Mouse (Mus musculus): ENCODE measurements around the gene Arhgdig. TPM values are rescaled to one million over a fixed set of nuclear protein-coding genes. Genes with fewer than 3 reads are reported as not detected.
"Not testable (repeated sequence)": the region's sequence is repeated elsewhere in the genome, so short reads cannot be mapped to it uniquely, and the experiment has no call there.

Gene Arhgdig
- polyA plus RNA-seq, 1 experiment from 2014 or later = 7.2 TPM

GRCm38 (mm10) chr17:26203321-26203811, 4.2 kb downstream of the Arhgdig start:
- peaks cover 79% of the 10 kb centered on the region for H3K27me3 ChIP-seq (replicated peaks)
- WGBS = 2% methylated on average over 30 of the region's 30 CpGs
- ATAC-seq (ENCODE audit: insufficient number of reproducible peaks, low FRiP score) = no peak

GRCm38 (mm10) chr17:26202737-26203136, 4.8 kb downstream of the Arhgdig start, which contains the start of gene Rgs11:
Gene Rgs11, plus strand, starts transcription at chr17:26202951.
- Histone ChIP-seq H3K27me3 (replicated peaks) (peaks cover 74% of the 10 kb centered on the region), H3K27ac (ENCODE audit: poor library complexity, severe bottlenecking) (no peak within 1 kb of the TSS), H3K9me3 (replicated peaks) (no peaks in the 10 kb centered on the region), H3K4me2 (peak within 1 kb of the TSS; percentile 98), H3K36me3 (peaks cover 5% of the 10 kb centered on the region; the same call in 1 of the 2 replicates), H3K9ac (peak within 1 kb of the TSS; percentile 25), H3K4me1 (replicated peaks) (peaks cover 15% of the 10 kb centered on the region), H3K4me3 (peak within 1 kb of the TSS; percentile 55)
- WGBS = 2% methylated on average over 22 of the region's 22 CpGs
- no peak for ATAC-seq (ENCODE audit: insufficient number of reproducible peaks, low FRiP score)

More at GRCm38 (mm10) chr17:26203321-26203811, 4.2 kb downstream of the Arhgdig start:
- Histone ChIP-seq H3K9me3 (replicated peaks) (no peaks in the 10 kb centered on the region), H3K4me1 (replicated peaks) (peaks cover 15% of the 10 kb centered on the region), H3K36me3 (no peaks in the 10 kb centered on the region), H3K4me3 (peak overlapping the region; percentile 55), H3K4me2 (peak overlapping the region; percentile 98), H3K9ac (peak overlapping the region; percentile 25), H3K27ac (ENCODE audit: poor library complexity, severe bottlenecking) (no peak overlapping the region)

GRCm38 (mm10) chr17:26201998-26202397, 5.6 kb downstream of the Arhgdig start:
- no peak overlapping the region for H3K4me3 ChIP-seq
- H3K9me3 ChIP-seq (replicated peaks) = no peaks in the 10 kb centered on the region
- peaks cover 71% of the 10 kb centered on the region for H3K27me3 ChIP-seq (replicated peaks)
- no peak overlapping the region for H3K9ac ChIP-seq
- H3K4me1 ChIP-seq (replicated peaks) = peaks cover 15% of the 10 kb centered on the region
- no peak for ATAC-seq (ENCODE audit: insufficient number of reproducible peaks, low FRiP score)
- H3K36me3 ChIP-seq = peaks cover 12% of the 10 kb centered on the region; the same call in 1 of the 2 replicates
- H3K27ac ChIP-seq (ENCODE audit: poor library complexity, severe bottlenecking) = no peak overlapping the region
- H3K4me2 ChIP-seq = 0 out of 2 replicates have a peak overlapping the region, but pooled peaks have one; percentile 98

GRCm38 (mm10) chr17:26200831-26201705, 6.5 kb downstream of the Arhgdig start:
- Histone ChIP-seq H3K4me1 (replicated peaks) (peaks cover 15% of the 10 kb centered on the region), H3K4me2 (peak overlapping the region; percentile 86), H3K36me3 (peaks cover 20% of the 10 kb centered on the region), H3K27me3 (replicated peaks) (peaks cover 71% of the 10 kb centered on the region), H3K9me3 (replicated peaks) (no peaks in the 10 kb centered on the region), H3K4me3 (peak overlapping the region; percentile 63), H3K9ac (peak overlapping the region; percentile 58), H3K27ac (ENCODE audit: poor library complexity, severe bottlenecking) (no peak overlapping the region)
- peak; percentile 42; the same call in 1 of the 2 replicates for ATAC-seq (ENCODE audit: insufficient number of reproducible peaks, low FRiP score)
- 3% methylated on average over 92 of the region's 92 CpGs for WGBS

GRCm38 (mm10) chr17:26198892-26199291, 8.7 kb downstream of the Arhgdig start, which contains the start of gene Pdia2:
Gene Pdia2, minus strand, starts transcription at chr17:26199087.
- 0 out of 2 replicates have a peak within 1 kb of the TSS, but pooled peaks have one; percentile 5 for H3K4me2 ChIP-seq

GRCm38 (mm10) chr17:26192481-26193190, 14.9 kb downstream of the Arhgdig start:
- Histone ChIP-seq H3K4me2 (no peak overlapping the region), H3K27me3 (replicated peaks) (no peaks in the 10 kb centered on the region), H3K27ac (ENCODE audit: poor library complexity, severe bottlenecking) (no peak overlapping the region), H3K36me3 (peaks cover 94% of the 10 kb centered on the region), H3K9ac (no peak overlapping the region), H3K4me3 (no peak overlapping the region), H3K4me1 (replicated peaks) (no peaks in the 10 kb centered on the region), H3K9me3 (replicated peaks) (no peaks in the 10 kb centered on the region)
- WGBS = 95% methylated on average over 15 of the region's 15 CpGs
- no peak for ATAC-seq (ENCODE audit: insufficient number of reproducible peaks, low FRiP score)

More at GRCm38 (mm10) chr17:26198892-26199291, 8.7 kb downstream of the Arhgdig start, which contains the start of gene Pdia2:
- Histone ChIP-seq H3K4me1 (replicated peaks) (peaks cover 15% of the 10 kb centered on the region), H3K4me3 (no peak within 1 kb of the TSS), H3K9me3 (replicated peaks) (no peaks in the 10 kb centered on the region), H3K36me3 (peaks cover 41% of the 10 kb centered on the region), H3K27me3 (replicated peaks) (peaks cover 51% of the 10 kb centered on the region), H3K9ac (no peak within 1 kb of the TSS), H3K27ac (ENCODE audit: poor library complexity, severe bottlenecking) (no peak within 1 kb of the TSS)
- no peak for ATAC-seq (ENCODE audit: insufficient number of reproducible peaks, low FRiP score)
- WGBS = 56% methylated on average over 4 of the region's 4 CpGs

- not testable (repeated sequence) for H3K9ac ChIP-seq; H3K27ac ChIP-seq (ENCODE audit: poor library complexity, severe bottlenecking); H3K4me1 ChIP-seq (replicated peaks); H3K4me2 ChIP-seq; ATAC-seq (ENCODE audit: insufficient number of reproducible peaks, low FRiP score); H3K9me3 ChIP-seq (replicated peaks); H3K4me3 ChIP-seq; H3K27me3 ChIP-seq (replicated peaks)
- WGBS = 89% methylated on average over 7 of the region's 7 CpGs
- peaks cover 93% of the 10 kb centered on the region for H3K36me3 ChIP-seq
Observed at GRCm38 (mm10) chr17:26191486-26191885, 16.1 kb downstream of the Arhgdig start.

GRCm38 (mm10) chr17:26188091-26188805, 19.3 kb downstream of the Arhgdig start:
- Histone ChIP-seq H3K9me3 (replicated peaks) (no peaks in the 10 kb centered on the region), H3K4me2 (no peak overlapping the region), H3K27me3 (replicated peaks) (no peaks in the 10 kb centered on the region), H3K36me3 (peaks cover 92% of the 10 kb centered on the region), H3K27ac (ENCODE audit: poor library complexity, severe bottlenecking) (no peak overlapping the region), H3K4me3 (no peak overlapping the region), H3K9ac (no peak overlapping the region), H3K4me1 (replicated peaks) (no peaks in the 10 kb centered on the region)
- no peak for ATAC-seq (ENCODE audit: insufficient number of reproducible peaks, low FRiP score)
- WGBS = 93% methylated on average over 11 of the region's 11 CpGs

GRCm38 (mm10) chr17:26187592-26187991, 20.0 kb downstream of the Arhgdig start:
- Histone ChIP-seq H3K4me2 (no peak overlapping the region), H3K36me3 (peaks cover 92% of the 10 kb centered on the region), H3K9me3 (replicated peaks) (no peaks in the 10 kb centered on the region), H3K4me1 (replicated peaks) (no peaks in the 10 kb centered on the region), H3K27me3 (replicated peaks) (no peaks in the 10 kb centered on the region), H3K4me3 (no peak overlapping the region), H3K27ac (ENCODE audit: poor library complexity, severe bottlenecking) (no peak overlapping the region), H3K9ac (no peak overlapping the region)
- 95% methylated on average over 5 of the region's 5 CpGs for WGBS
- ATAC-seq (ENCODE audit: insufficient number of reproducible peaks, low FRiP score) = no peak

GRCm38 (mm10) chr17:26181179-26181578, 26.4 kb downstream of the Arhgdig start:
- Histone ChIP-seq H3K4me3 (no peak overlapping the region), H3K4me1 (replicated peaks) (no peaks in the 10 kb centered on the region), H3K9ac (no peak overlapping the region), H3K27me3 (replicated peaks) (no peaks in the 10 kb centered on the region), H3K27ac (ENCODE audit: poor library complexity, severe bottlenecking) (no peak overlapping the region), H3K36me3 (peaks cover 57% of the 10 kb centered on the region), H3K4me2 (no peak overlapping the region), H3K9me3 (replicated peaks) (no peaks in the 10 kb centered on the region)
- ATAC-seq (ENCODE audit: insufficient number of reproducible peaks, low FRiP score) = no peak
- 94% methylated on average over 3 of the region's 3 CpGs for WGBS

Data from heart, embryonic 12.5 days (tissue).